Mouse (Mus musculus) left cerebral cortex, postnatal 25 days (tissue): ENCODE measurements around the gene Srpx2. TPM values are rescaled to one million over a fixed set of nuclear protein-coding genes. Genes with fewer than 3 reads are reported as not detected.

Experiments used
- DNase-seq, 2 experiments: peaks; one replicate each; pipeline ENCODE4 v3.0.0; 2022; ENCODE audit warnings: low spot score in 2 of 2, mixed read lengths in 1 of 2
- intact Hi-C: fragments of 180-260 bp; cut with DNase I; formaldehyde crosslinking; loops from one replicate; pipeline ENCODE4 v1.15.1; 2025
- total RNA-seq, 2 experiments: library from RNA; stranded (reverse); gene quantifications; 2 replicates each; pipeline ENCODE4 v1.2.3; 2021

Srpx2 gene
- 1 to 10 TPM in 1 of 2 experiments, under 1 TPM in 1; 0.69 to 1.3 TPM for total RNA-seq

- no peak for DNase-seq
- intact Hi-C loops: no loop called here
Measured at GRCm38 (mm10) chrX:133908261-133908660, at the start of gene Srpx2. Srpx2 (plus strand) TSS chrX:133908426.

- DNase-seq: no peak
- intact Hi-C loops: loop anchor here (5.0 kb wide), 1 partner anchor 82 kb away; no protein-coding TSS in a partner anchor
Measured at GRCm38 (mm10) chrX:133869743-133870142, 38.5 kb upstream of the Srpx2 start.

GRCm38 (mm10) chrX:133887308-133887707 lies 20.9 kb upstream of the Srpx2 start:
- no peak for DNase-seq
- intact Hi-C loops: no loop called here

- peak in 1 of 2 experiments; percentile 63 for DNase-seq
Measured at GRCm38 (mm10) chrX:133888111-133888510, 20.1 kb upstream of the Srpx2 start.

GRCm38 (mm10) chrX:133898014-133898542 lies 10.1 kb upstream of the Srpx2 start, which contains the start of gene Tspan6:
Tspan6 (minus strand) TSS chrX:133898429.
- peak; percentile 78 to 87 for DNase-seq
- intact Hi-C loops: loop anchor here (10.0 kb wide), 1 partner anchor 113 kb away; no protein-coding TSS in a partner anchor

More at GRCm38 (mm10) chrX:133888111-133888510, 20.1 kb upstream of the Srpx2 start:
- intact Hi-C loops: no loop called here

- intact Hi-C loops: no loop called here
- DNase-seq: no peak
Measured at GRCm38 (mm10) chrX:133911397-133912103, 3.3 kb downstream of the Srpx2 start.

GRCm38 (mm10) chrX:133913006-133913405 lies 4.8 kb downstream of the Srpx2 start:
- intact Hi-C loops: no loop called here
- DNase-seq: no peak

GRCm38 (mm10) chrX:133914219-133914618 lies 6.0 kb downstream of the Srpx2 start:
- DNase-seq: no peak
- intact Hi-C loops: no loop called here

- no peak for DNase-seq
- intact Hi-C loops: no loop called here
Measured at GRCm38 (mm10) chrX:133921187-133921586, 13.0 kb downstream of the Srpx2 start.

- DNase-seq: no peak
- intact Hi-C loops: no loop called here
Measured at GRCm38 (mm10) chrX:133926760-133927159, 18.5 kb downstream of the Srpx2 start.

GRCm38 (mm10) chrX:133931302-133932013 lies 23.2 kb downstream of the Srpx2 start:
- DNase-seq: peak; percentile 29 to 55
- intact Hi-C loops: loop anchor here (5.0 kb wide), 1 partner anchor 86 kb away; no protein-coding TSS in a partner anchor

GRCm38 (mm10) chrX:133936605-133937225 lies 28.5 kb downstream of the Srpx2 start:
- no peak for DNase-seq
- intact Hi-C loops: no loop called here

- intact Hi-C loops: no loop called here
Measured at GRCm38 (mm10) chrX:133939561-133939960, 31.3 kb downstream of the Srpx2 start.

GRCm38 (mm10) chrX:133947427-133947826 lies 39.2 kb downstream of the Srpx2 start:
- peak; percentile 23 to 43 for DNase-seq
- intact Hi-C loops: loop anchor here (1.0 kb wide), 1 partner anchor 72 kb away; no protein-coding TSS in a partner anchor

More at GRCm38 (mm10) chrX:133939561-133939960, 31.3 kb downstream of the Srpx2 start:
- no peak for DNase-seq

GRCm38 (mm10) chrX:133954661-133955060 lies 46.4 kb downstream of the Srpx2 start:
- intact Hi-C loops: no loop called here
- DNase-seq: no peak

GRCm38 (mm10) chrX:133960617-133961016 lies 52.4 kb downstream of the Srpx2 start:
- intact Hi-C loops: no loop called here
- no peak for DNase-seq

GRCm38 (mm10) chrX:133964615-133965014 lies 56.4 kb downstream of the Srpx2 start:
- intact Hi-C loops: no loop called here
- no peak for DNase-seq

- intact Hi-C loops: no loop called here
- no peak for DNase-seq
Measured at GRCm38 (mm10) chrX:133981231-133982002, 73.2 kb downstream of the Srpx2 start, which contains the start of gene Sytl4. Sytl4 (minus strand) TSS chrX:133981812.
